Mouse (Mus musculus): ENCODE results near the gene Gpr156.

DNA sequence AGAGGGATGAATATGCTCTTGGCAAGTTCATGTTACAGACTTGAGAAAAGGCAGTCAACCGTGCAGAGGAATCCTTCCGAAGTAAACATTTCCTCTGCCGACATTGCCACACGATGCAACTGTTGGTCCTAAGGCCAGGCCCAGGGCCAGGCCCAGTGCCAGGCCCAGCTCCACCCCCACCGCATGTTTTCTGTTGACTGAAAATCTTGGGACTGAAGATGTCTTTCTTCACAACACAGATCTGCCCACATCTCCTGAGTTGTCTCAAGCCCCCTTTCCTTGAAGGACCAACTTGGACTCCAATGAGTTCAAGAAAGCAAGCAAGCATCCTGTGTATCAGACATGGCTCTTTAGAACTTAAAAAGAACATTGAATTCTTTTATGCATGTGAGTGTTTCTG lies 92.1 kb downstream of the Gpr156 start:
- TF ChIP-seq CTCF (IDR thresholded peaks at IDR 0.05; ENCODE audit: low read depth) (no peak), EP300 (IDR thresholded peaks at IDR 0.05; ENCODE audit: low read depth) (no peak)

Measured in heart, postnatal 0 days (tissue).